Mouse (Mus musculus): ENCODE data around the gene Pkdrej.

Gene Pkdrej

DNA sequence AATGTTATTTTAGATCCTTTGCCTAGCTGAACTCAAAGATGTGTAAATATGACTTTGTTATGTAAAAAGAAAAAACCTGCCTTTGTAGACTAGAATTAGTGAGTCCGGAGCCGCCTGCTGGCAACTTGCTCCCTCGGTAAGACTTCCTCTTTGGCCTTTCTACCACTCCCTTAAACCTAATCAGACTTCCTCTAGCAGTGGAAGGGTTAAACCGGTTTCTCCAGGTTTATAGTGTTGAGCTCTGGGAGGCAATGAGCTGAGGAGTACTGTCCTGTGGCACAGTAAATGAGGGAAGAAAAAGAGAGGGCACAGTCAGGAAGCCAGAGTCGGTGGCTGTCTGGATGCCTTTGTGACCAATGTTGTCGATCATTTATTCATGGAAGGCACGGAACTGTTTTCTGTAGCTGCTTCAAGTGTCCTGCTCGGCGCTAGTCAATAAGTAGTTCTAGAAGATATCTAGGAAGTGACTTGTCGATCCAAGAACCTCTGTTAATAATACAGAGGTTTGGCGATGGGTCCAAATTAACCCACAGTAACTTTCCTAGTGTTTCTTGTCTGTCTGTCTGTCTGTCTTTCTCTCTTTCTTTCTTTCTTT lies 49.3 kb downstream of the Pkdrej start:
- peak in 1 of 2 experiments; percentile 33 for DNase-seq (ENCODE audit: inconsistent age in 2 of 2, low spot score in 1 of 2)

GRCm38 (mm10) chr15:85771306-85772121 lies 50.0 kb downstream of the Pkdrej start:
- peak in 1 of 2 experiments; percentile 56 for DNase-seq (ENCODE audit: inconsistent age in 2 of 2, low spot score in 1 of 2)

DNA sequence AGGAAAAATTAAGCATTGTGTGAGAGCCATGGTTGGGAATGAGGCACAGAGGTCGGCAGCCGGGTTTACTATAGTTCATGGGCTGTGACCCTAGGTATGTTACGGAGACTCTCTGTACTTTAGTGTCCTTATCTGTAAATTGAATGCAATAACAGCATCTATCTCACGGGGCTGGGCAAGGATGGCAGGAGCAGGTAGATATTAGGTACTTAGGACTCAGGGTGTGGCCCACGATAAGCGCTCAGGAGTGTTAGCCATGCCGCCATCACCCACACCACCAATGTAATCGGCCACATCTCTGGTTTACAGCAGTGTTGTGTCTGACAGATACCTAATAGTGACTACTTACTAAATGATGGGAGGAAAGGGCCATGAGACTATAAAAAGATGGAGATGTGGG lies 52.5 kb downstream of the Pkdrej start:
- DNase-seq (ENCODE audit: inconsistent age in 2 of 2, low spot score in 1 of 2) = no peak

DNA sequence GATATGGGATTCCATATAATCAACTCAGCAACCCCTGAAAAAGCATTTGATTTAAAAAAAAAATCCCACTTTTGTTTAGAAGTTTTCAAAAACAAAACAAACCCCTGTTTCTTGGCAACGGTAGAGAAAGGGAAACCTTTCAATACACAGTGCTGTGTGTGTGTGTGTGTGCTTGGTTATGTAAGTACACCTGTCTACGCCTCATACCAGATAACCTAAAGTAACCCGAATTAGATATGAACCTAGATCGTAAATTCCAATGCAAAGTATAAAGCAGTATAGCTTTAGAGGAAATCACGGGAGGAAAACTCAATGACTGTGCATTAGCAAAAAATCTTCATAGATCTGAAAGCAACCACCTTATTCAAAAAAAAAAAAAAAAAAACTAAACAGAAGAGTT lies 54.9 kb downstream of the Pkdrej start:
- DNase-seq (ENCODE audit: inconsistent age in 2 of 2, low spot score in 1 of 2) = no peak

DNA sequence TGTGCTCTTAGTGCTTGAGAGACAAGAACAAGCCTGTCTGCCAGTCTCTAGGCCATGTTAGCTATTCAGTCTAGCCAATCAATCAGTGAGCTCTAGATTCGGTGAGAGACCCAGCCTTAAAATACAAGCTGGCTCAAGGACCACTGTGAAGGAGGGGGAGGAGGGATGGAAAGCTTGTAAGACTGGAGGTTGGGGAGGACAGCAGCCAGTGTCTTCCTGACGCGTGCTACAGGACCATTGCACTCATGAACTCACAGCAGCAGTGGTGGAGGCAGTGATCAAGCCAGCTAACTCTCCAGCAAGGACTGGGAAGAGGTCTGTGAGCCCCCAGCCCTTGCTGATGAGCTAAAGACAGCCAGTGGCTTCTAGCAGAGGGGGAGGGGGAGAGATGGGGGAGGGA lies 56.5 kb downstream of the Pkdrej start:
- DNase-seq (ENCODE audit: inconsistent age in 2 of 2, low spot score in 1 of 2) = no peak

Measured in adrenal gland, adult (tissue).